Mouse (Mus musculus): ENCODE measurements around the gene Ccdc77.
"Not testable (repeated sequence)": the region's sequence is repeated elsewhere in the genome, so short reads cannot be mapped to it uniquely, and the experiment has no call there.

Gene Ccdc77

DNA sequence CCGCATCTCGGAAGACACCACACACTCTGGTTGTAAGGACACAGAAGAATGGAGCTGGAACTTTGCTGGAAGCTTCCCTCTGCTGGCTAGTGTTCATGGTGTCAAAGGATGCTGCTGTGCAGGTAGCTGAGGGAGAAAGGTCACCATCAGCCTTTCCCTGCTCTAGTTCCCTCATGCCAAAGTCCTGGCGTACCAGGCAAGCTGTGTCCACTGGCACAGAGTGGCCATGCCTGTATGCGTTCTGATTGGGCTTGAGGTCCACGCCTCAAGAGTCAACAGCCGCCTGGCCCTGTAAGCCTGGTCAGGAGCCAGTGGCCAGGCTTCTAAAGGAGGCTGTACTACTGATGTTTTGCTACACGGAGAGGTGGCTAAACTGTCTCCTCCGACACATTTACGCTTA lies 54.8 kb downstream of the Ccdc77 start:
- DNase-seq: no peak

DNA sequence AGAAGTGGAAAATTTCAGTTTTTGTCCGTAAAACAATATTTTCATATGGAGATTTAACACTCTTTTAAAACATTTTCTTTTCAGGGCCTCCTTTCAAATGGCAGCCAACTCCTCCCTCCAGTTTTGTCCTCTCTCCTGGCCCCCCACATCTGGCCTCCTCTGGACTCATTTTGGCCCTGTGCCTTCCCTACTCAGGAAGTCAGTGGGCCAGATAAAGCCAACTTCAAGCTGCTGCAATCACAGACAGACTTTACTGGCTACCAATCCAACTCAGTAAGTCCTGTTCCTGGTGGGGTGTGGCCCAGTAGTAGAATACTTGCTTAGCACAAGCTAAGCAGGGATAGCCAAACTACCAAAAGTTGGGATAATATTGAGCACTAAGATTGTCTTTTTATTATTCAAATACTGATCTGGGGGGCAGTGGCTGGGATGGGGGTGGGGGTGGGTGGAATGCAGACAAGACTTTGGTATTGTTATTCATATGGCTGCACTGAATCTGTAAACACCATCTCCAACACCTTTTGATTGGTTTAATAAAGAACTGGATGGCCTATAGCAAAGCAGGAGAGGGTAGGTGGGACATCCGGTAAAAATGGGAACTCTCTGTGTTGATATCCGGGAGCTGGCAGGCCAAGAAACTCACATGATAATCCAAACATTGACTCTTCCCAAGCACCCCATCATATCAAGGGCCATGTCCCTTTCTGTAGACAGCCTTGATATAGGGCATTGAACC lies 57.1 kb downstream of the Ccdc77 start:
- no peak for DNase-seq

- DNase-seq: peak in 1 of 2 experiments; percentile 12
Measured at GRCm38 (mm10) chr6:120302755-120303316, 61.3 kb downstream of the Ccdc77 start.

- peak in 1 of 2 experiments; percentile 36 for DNase-seq
Measured at GRCm38 (mm10) chr6:120301137-120301536, 63.0 kb downstream of the Ccdc77 start.

- DNase-seq: not testable (repeated sequence)
Measured at GRCm38 (mm10) chr6:120296589-120296988, 67.6 kb downstream of the Ccdc77 start.

- peak; percentile 68 to 77 for DNase-seq
Measured at GRCm38 (mm10) chr6:120294785-120295133, 69.4 kb downstream of the Ccdc77 start.

DNA sequence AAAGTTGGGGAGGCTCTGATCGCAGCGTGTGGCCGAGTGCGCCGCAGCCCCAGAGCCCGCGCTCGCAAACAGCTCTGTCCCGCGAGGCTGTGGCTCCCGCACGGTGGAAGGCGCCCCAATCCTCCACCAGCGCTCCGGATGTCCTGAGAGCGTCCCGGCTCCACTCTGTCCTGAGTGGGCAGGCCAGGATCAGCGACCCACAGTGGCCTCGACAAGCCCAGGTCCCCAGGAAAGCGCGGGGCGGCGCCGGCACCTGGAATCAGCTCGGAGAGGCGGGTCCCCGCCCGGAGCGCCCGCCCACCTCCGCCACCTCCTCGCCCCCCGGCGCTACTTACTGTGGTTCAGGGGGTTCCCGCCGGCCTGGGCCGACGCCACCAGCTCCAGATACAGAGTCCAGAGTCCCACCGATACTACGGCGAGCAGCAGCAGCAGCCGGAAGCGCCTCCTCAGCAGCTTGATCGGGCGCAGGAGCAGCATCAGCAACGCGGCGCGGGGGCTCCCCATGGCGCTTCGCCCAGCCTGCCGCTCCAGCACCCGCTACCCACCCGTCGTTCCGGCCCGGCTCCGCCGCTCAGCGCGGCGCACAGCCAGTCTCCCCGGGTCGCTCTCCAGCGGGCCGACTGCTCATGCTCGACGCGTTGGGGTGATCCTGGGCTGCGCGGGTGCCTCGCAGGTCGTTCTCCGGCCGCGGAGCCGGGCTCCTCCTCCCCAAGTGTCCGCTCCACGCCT lies 70.0 kb downstream of the Ccdc77 start, which contains the start of the genes D330020A13Rik and B4galnt3:
D330020A13Rik (plus strand) TSS at position 309 of the 729 bp plus-strand sequence.
B4galnt3 (minus strand) TSS at position 504 of the 729 bp plus-strand sequence.
- peak; percentile 44 to 49 for DNase-seq

GRCm38 (mm10) chr6:120291396-120292009 lies 72.7 kb downstream of the Ccdc77 start:
- DNase-seq: no peak

- no peak for DNase-seq
Measured at GRCm38 (mm10) chr6:120289430-120289829, 74.7 kb downstream of the Ccdc77 start.

DNA sequence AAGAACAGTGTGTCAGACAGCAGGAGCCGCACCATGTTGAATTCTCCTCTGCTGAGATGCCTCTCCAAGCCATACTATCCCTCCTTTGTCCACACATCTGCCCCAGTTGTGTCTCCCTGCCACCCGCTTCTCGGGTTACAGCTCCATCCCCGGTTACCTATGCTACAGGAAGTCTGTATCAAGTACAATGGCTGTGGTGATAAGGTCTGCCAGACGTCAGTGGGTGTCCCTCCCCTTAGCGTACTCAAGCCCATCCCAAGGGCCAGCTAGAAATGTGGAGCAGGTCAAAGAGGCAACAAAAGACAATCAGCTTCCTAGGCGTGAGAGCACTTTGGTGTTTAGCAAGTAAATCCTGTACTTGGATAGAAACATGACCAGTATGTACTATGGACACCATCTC lies 75.6 kb downstream of the Ccdc77 start:
- no peak for DNase-seq

DNA sequence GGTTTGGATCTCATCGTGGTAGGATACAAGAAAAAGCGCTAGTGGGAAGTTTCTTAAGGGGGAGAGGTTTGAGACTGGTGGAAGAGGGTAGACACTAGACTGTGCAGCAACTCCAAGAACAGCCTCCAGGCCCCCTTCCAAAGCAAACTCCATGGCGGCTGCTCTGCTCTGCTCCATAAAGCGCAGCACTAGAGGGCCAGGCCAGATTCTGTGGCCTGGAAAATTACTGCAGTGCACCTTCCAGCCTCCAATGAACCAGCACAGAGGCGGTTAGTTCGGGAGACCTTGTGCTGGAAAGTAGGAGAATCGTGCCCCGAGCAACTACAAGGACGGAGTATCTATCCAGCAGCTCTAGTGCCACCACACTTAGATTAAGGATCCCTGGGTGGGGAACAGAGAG lies 76.9 kb downstream of the Ccdc77 start:
- no peak for DNase-seq

- DNase-seq: no peak
Measured at GRCm38 (mm10) chr6:120276874-120277449, 87.2 kb downstream of the Ccdc77 start.

- DNase-seq: no peak
Measured at GRCm38 (mm10) chr6:120275301-120275700, 88.9 kb downstream of the Ccdc77 start.

DNA sequence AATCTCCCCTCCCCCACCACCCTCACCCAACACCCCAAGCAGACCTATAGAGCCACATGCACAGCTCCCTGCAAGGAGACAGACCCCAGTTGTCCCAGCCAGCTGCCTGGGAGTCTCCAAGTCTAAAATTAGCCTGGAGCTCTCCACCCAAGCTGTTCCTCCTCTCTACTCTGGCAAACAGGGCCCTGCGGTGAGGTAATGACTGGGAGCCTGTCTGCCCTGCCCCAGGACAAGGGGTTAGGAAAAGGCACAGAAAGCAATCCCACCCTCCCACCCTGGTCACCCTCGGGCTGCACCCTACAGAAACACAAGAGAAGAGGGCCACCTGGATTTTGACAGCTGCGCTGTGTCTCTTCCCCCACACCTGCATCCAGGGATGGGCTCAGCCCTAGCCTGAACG lies 89.3 kb downstream of the Ccdc77 start:
- DNase-seq: peak; percentile 6 to 31

Measured in lung, postnatal 4 days (tissue).